Mouse (Mus musculus): ENCODE results near the gene Gm49325. TPM values are rescaled to one million over a fixed set of nuclear protein-coding genes. Genes with fewer than 3 reads are reported as not detected.

The Gm49325 gene
- polyA plus RNA-seq, 1 experiment from 2014 or later: 13.2 TPM

DNA sequence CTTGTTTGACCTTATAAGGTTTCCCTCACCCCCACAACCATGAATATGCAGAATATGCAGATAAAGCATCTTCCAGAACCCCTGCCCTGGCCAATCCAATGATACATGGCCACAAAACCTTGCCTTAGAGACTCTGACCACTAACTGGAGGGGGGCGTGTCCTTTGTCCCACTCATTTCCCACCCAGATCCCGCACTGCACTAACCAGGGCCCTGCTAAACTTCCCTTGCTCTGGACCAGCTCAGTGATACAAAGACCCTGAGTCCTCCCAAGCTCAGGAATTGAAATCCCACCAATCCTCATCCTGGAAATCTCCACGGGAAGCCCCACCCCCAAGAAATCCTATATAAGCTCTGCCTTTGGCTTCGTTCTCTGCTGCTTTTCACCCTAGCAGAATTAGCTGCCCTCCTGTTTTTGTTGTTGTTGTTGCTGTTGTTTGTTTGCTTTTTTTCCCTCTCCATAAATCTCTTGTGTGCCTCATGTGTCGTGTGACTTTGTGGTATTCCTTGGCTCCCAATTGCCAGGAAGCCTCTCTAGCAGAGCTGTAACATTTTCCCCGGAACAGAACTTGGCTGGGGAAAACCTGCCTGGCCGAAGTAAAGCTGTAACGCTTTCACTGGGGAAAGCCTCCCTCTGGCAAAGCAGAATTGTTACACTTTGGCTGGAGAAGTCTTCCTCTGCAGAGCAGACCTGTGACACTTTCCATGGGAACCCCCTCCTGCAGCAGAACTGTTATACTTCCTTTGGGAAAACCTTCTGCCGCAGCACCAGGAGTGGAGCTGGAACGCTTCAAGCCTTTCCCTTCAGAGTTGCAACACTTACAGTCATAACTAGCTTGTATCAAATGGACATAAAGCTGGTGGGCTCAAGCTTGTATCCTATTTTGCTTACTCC lies 25.7 kb upstream of the Gm49325 start:
- H3K9me3 ChIP-seq (replicated peaks): no peaks in the 10 kb centered on the region
- H3K27ac ChIP-seq: no peak overlapping the region
- ATAC-seq (ENCODE audit: low FRiP score): no peak
- no peaks in the 10 kb centered on the region for H3K36me3 ChIP-seq
- H3K27me3 ChIP-seq: no peaks in the 10 kb centered on the region
- H3K4me2 ChIP-seq (replicated peaks): no peak overlapping the region
- H3K4me3 ChIP-seq: no peak overlapping the region
- WGBS: 62% methylated on average over 10 of the region's 10 CpGs
- H3K4me1 ChIP-seq: peaks cover 23% of the 10 kb centered on the region
- H3K9ac ChIP-seq: no peak overlapping the region

DNA sequence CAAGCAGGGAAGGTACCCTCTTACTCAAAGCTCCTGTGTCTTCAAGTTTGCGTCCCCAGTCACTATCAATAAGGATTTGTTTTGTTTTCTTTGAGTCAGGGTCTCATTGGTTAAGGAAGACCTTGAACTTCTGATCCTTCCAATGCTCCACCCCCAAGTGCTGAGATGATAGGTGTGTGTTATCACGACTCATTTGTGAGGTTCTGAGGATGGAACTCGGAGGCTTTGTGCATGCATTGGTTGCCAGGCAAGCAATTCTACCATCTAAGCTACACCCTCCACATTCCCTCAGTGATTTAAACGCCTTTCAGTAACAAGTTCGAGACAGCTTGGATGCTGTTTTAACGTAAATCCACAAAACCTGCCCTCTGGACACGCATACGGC lies 25.0 kb upstream of the Gm49325 start:
- Histone ChIP-seq H3K9me3 (replicated peaks) (no peaks in the 10 kb centered on the region), H3K27me3 (no peaks in the 10 kb centered on the region), H3K36me3 (no peaks in the 10 kb centered on the region), H3K4me3 (peak overlapping the region; percentile 90), H3K9ac (peak overlapping the region; percentile 88), H3K4me2 (replicated peaks) (peak overlapping the region; percentile 90), H3K4me1 (peaks cover 23% of the 10 kb centered on the region), H3K27ac (peak overlapping the region; percentile 79)
- 6% methylated on average over 8 of the region's 8 CpGs for WGBS
- no peak; the same call in 1 of the 2 replicates for ATAC-seq (ENCODE audit: low FRiP score)

DNA sequence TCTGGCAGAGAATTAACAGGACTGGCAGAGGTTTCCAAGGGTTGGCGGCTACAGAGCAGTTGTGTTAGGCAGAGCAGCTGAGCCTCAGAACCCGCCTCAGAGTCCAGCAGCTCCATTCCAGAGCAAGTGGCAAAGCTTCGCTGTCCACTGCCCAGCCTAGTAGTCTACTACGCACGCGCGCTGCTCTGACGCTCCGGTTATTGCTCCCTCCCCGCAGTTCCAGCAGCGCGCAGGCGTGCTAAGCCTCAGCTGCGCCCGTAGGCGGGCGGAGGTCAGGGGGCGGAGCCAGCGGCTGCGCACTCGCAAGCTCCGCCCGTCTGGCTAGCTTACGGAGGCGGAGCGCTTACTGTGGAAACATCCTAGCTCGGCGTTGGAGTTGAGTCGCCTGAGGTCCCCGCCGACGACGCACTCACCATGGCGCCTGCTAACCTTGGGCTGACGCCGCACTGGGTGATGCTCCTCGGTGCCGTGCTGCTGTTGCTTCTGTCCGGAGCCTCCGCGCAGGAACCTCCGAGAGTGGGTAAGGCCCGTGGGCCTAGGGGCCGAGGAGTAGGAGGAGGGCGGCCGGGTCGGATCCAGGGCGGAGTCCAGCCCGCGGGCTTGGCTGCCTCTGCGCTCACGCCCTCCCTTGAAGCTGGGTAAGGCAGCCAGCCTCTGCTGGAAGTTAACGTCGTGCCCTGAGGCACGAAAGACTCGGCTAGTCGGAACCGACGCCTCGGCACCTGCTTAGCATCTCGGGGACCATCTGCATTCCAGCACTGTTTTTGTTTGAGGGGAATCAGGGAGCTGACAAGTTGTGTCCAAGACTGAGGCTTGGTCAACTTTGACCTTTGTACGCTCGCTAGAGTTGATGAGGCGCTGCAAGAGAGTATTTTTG lies 24.4 kb upstream of the Gm49325 start, which contains the start of gene Pttg1ip:
Pttg1ip (plus strand) TSS at position 313 of the 877 bp plus-strand sequence.
- peak within 1 kb of the TSS; percentile 90 for H3K4me3 ChIP-seq
- H3K4me2 ChIP-seq (replicated peaks): peak within 1 kb of the TSS; percentile 90
- no peaks in the 10 kb centered on the region for H3K27me3 ChIP-seq
- H3K36me3 ChIP-seq: no peaks in the 10 kb centered on the region
- H3K27ac ChIP-seq: peak within 1 kb of the TSS; percentile 92
- no peaks in the 10 kb centered on the region for H3K9me3 ChIP-seq (replicated peaks)
- WGBS: under 1% methylated on average over 64 of the region's 64 CpGs
- peak within 1 kb of the TSS; percentile 88 for H3K9ac ChIP-seq
- peak; percentile 98 for ATAC-seq (ENCODE audit: low FRiP score)
- H3K4me1 ChIP-seq: peaks cover 23% of the 10 kb centered on the region

DNA sequence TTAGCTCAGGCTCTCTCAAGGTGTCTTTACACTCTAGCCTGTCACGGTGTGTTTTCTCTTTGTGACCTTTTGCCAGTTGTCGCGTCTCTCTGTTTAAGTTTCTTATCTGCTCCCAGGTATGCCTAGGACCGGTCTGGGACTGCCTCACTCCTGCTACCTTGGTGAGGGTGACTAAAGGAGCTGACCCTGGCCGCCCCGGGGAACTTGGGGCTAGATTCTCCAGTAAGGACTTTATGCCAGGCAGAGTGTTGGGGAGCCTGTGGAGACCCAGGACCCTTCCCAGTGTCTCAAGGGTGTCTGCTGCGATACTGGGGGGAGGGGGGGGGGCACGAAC lies 23.7 kb upstream of the Gm49325 start:
- peak overlapping the region; percentile 90 for H3K4me2 ChIP-seq (replicated peaks)
- H3K4me1 ChIP-seq: peaks cover 26% of the 10 kb centered on the region
- no peaks in the 10 kb centered on the region for H3K36me3 ChIP-seq
- WGBS: 7% methylated on average over 8 of the region's 8 CpGs
- ATAC-seq (ENCODE audit: low FRiP score): 0 out of 2 replicates have a peak, but pooled peaks have one; percentile 18
- H3K9ac ChIP-seq: peak overlapping the region; percentile 88
- H3K9me3 ChIP-seq (replicated peaks): no peaks in the 10 kb centered on the region
- peak overlapping the region; percentile 92; the same call in 1 of the 2 replicates for H3K27ac ChIP-seq
- H3K4me3 ChIP-seq: peak overlapping the region; percentile 90
- H3K27me3 ChIP-seq: no peaks in the 10 kb centered on the region

GRCm38 (mm10) chr10:77583795-77584422 lies 22.1 kb upstream of the Gm49325 start:
- 72% methylated on average over 10 of the region's 10 CpGs for WGBS
- H3K27me3 ChIP-seq: no peaks in the 10 kb centered on the region
- peak overlapping the region; percentile 23; the same call in 1 of the 2 replicates for H3K9ac ChIP-seq
- H3K4me1 ChIP-seq: peaks cover 27% of the 10 kb centered on the region
- no peak overlapping the region for H3K4me3 ChIP-seq
- H3K4me2 ChIP-seq (replicated peaks): no peak overlapping the region
- H3K36me3 ChIP-seq: peaks cover 14% of the 10 kb centered on the region; the same call in 1 of the 2 replicates
- no peak overlapping the region for H3K27ac ChIP-seq
- H3K9me3 ChIP-seq (replicated peaks): no peaks in the 10 kb centered on the region
- ATAC-seq (ENCODE audit: low FRiP score): no peak

DNA sequence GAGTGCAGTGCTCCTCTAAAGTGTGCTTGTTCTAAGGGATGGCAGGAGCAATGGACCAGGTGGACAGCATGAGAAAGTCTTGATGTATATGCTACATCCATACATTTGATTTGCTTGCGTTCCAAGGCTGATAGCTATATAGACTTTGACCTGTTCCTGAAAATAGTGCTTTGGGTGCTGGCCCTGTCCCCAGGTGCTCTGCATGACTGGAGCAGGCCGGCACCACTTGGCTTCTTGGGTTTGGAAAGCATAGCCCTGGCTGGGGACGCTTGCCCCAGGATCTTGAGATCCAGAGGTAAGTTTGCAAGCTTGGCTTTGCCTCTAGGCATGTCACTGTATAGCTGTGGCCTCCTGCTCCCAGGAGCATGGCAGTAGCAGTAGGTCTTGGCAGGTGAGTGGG lies 19.4 kb upstream of the Gm49325 start:
- Histone ChIP-seq H3K4me3 (no peak overlapping the region), H3K9me3 (replicated peaks) (no peaks in the 10 kb centered on the region), H3K27ac (no peak overlapping the region), H3K36me3 (peaks cover 37% of the 10 kb centered on the region), H3K4me2 (replicated peaks) (no peak overlapping the region), H3K27me3 (no peaks in the 10 kb centered on the region), H3K4me1 (peaks cover 34% of the 10 kb centered on the region), H3K9ac (no peak overlapping the region)
- 92% methylated on average over 3 of the region's 3 CpGs for WGBS
- no peak for ATAC-seq (ENCODE audit: low FRiP score)

- Histone ChIP-seq H3K4me3 (no peak overlapping the region), H3K27me3 (no peaks in the 10 kb centered on the region), H3K27ac (no peak overlapping the region), H3K9ac (no peak overlapping the region), H3K36me3 (peaks cover 42% of the 10 kb centered on the region), H3K4me1 (peaks cover 32% of the 10 kb centered on the region), H3K9me3 (replicated peaks) (no peaks in the 10 kb centered on the region), H3K4me2 (replicated peaks) (no peak overlapping the region)
- ATAC-seq (ENCODE audit: low FRiP score): no peak
- 92% methylated on average over 6 of the region's 6 CpGs for WGBS
Measured at GRCm38 (mm10) chr10:77587091-77587775, 18.8 kb upstream of the Gm49325 start.

- no peak overlapping the region for H3K9ac ChIP-seq
- H3K36me3 ChIP-seq: peaks cover 50% of the 10 kb centered on the region
- H3K27me3 ChIP-seq: no peaks in the 10 kb centered on the region
- H3K4me3 ChIP-seq: no peak overlapping the region
- 87% methylated on average over 2 of the region's 2 CpGs for WGBS
- no peaks in the 10 kb centered on the region for H3K9me3 ChIP-seq (replicated peaks)
- H3K27ac ChIP-seq: no peak overlapping the region
- H3K4me1 ChIP-seq: peaks cover 24% of the 10 kb centered on the region
- no peak overlapping the region for H3K4me2 ChIP-seq (replicated peaks)
- no peak for ATAC-seq (ENCODE audit: low FRiP score)
Measured at GRCm38 (mm10) chr10:77588036-77588435, 18.0 kb upstream of the Gm49325 start.

- Histone ChIP-seq H3K27me3 (no peaks in the 10 kb centered on the region), H3K36me3 (peaks cover 61% of the 10 kb centered on the region), H3K9me3 (replicated peaks) (no peaks in the 10 kb centered on the region), H3K4me2 (replicated peaks) (no peak overlapping the region), H3K27ac (no peak overlapping the region), H3K4me1 (peaks cover 14% of the 10 kb centered on the region), H3K4me3 (no peak overlapping the region), H3K9ac (no peak overlapping the region)
- 84% methylated on average over 7 of the region's 7 CpGs for WGBS
- no peak for ATAC-seq (ENCODE audit: low FRiP score)
Measured at GRCm38 (mm10) chr10:77589117-77589516, 16.9 kb upstream of the Gm49325 start.

DNA sequence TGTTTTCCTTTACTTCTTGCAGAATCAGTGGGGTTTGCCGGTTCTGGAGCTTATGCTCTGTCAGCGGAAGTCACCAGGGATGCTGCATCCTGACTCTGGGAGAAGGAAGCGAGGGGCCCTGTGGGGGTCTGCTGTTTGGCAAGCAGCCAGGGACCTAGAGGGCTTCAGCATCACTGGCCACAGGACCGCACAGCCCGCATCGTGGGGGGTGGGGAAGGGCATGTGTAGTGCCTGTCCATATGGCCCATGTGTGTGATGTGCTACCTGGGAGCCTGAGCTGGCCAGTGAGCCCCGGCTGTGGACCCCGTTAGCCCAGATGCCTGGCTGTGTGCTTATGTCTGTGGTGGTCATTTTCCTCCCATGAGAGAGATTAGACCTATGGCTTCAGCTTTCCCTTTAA lies 16.2 kb upstream of the Gm49325 start:
- Histone ChIP-seq H3K36me3 (peaks cover 67% of the 10 kb centered on the region), H3K4me1 (peaks cover 13% of the 10 kb centered on the region; the same call in 1 of the 2 replicates)
- ATAC-seq (ENCODE audit: low FRiP score): 0 out of 2 replicates have a peak, but pooled peaks have one; percentile 16

GRCm38 (mm10) chr10:77590812-77591211 lies 15.2 kb upstream of the Gm49325 start:
- H3K4me3 ChIP-seq: no peak overlapping the region
- no peak overlapping the region for H3K9ac ChIP-seq
- no peaks in the 10 kb centered on the region for H3K27me3 ChIP-seq
- H3K4me2 ChIP-seq (replicated peaks): no peak overlapping the region
- H3K36me3 ChIP-seq: peaks cover 76% of the 10 kb centered on the region
- no peaks in the 10 kb centered on the region for H3K9me3 ChIP-seq (replicated peaks)
- H3K4me1 ChIP-seq: peaks cover 13% of the 10 kb centered on the region; the same call in 1 of the 2 replicates
- no peak overlapping the region for H3K27ac ChIP-seq
- peak; percentile 46; the same call in 1 of the 2 replicates for ATAC-seq (ENCODE audit: low FRiP score)
- 47% methylated on average over 6 of the region's 6 CpGs for WGBS

More for the DNA sequence above, 16.2 kb upstream of the Gm49325 start:
- no peak overlapping the region for H3K9ac ChIP-seq
- H3K4me3 ChIP-seq: no peak overlapping the region
- H3K9me3 ChIP-seq (replicated peaks): no peaks in the 10 kb centered on the region
- H3K27me3 ChIP-seq: no peaks in the 10 kb centered on the region
- H3K27ac ChIP-seq: no peak overlapping the region
- WGBS: 79% methylated on average over 8 of the region's 8 CpGs
- H3K4me2 ChIP-seq (replicated peaks): no peak overlapping the region
